Mouse (Mus musculus): ENCODE results near the gene Urad.

DNA sequence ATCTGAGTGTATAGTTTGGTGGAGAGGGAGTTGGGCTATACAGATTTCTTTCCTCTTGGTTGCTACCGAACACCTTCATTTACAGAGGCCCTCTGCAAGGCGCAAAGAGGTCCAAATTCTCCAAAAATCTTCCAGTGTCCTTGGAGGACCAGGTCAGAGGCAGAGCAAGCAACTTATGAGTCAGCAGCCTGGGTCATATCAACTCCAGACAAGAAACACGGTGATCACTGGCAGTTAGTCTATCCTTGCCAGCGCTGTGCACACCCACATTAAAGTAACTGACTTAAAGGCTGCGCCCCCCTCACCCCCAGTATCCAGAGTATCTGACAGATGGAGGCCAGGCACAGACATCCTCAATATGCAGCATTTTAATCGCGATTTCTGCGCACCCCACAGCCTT, 53.5 kb downstream of the Urad start:
- TF ChIP-seq CTCF (IDR thresholded peaks at IDR 0.05; ENCODE audit: extremely low read depth, insufficient read depth, insufficient read length, insufficient replicate concordance) (no peak), POLR2A (IDR thresholded peaks at IDR 0.05; ENCODE audit: low read depth, low read length) (no peak)

All from spleen, adult 2 months (tissue).